Mouse (Mus musculus): Measurements from ENCODE around the gene Rsph14.

DNA sequence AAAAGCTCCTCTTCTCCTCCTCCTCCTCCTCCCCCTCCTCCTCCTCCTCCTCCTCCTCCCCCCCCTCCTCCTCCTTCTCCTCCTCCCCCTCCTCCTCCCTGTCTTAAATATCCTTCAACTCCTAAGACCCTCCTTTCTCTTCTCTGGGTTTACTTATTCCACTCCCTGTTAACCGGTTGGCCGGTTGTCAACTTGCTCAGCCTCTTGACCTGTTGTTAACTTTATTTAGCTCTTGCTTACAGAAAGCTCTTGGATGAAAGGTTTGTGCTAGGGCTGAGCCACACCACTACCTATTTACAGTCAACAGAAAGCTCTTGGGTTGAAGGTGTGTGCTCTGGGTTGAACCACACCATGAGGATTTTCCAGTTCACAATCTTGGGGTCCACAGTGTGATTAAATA, 12.1 kb downstream of the Rsph14 start:
- TF ChIP-seq CTCF (IDR thresholded peaks at IDR 0.05; ENCODE audit: insufficient read depth, low read length) (no peak), POLR2A (IDR thresholded peaks at IDR 0.05; ENCODE audit: borderline replicate concordance, extremely low read depth, low read depth, low read length) (no peak)
